Mouse (Mus musculus): ENCODE data around the gene Jmy. TPM values are rescaled to one million over a fixed set of nuclear protein-coding genes. Genes with fewer than 3 reads are reported as not detected.
A peak's percentile ranks its signal among the peaks of the same experiment; 100 is the strongest.

Jmy gene
- polyA plus RNA-seq, 1 experiment from 2014 or later, result 7.5 TPM

DNA sequence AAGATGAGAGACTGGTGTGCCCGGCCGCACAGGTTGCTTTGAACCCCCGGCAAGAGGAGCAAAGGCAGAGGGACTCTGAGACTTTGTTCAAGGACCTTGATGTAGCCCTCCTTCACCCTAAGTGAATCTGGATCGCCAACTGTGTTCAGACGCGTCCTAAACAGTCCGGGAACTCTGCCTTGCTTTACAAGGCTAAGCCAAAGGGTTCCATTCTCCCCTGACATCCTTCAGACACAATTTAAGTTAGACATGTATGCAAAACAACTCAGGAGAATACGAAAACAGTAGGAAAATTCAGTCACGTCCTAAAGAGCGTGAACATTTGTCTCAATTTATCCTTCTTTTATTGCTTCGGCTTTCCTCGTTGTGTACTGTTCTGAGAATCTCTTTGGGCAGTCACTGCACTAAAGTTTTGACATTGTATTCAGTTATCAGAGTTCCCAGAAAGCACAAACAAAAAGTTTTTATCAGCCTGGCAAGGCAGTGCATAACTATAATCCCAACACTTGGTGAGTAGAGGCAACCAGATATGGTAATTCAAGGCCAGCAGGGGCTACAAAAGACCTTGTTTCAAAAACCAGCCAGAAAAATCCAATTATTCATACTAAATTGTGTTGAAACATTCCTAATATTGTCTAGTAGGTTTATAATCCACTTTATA lies 495 bp upstream of the Jmy start:
- peak overlapping the region; percentile 97 for H3K27ac ChIP-seq
- WGBS, result 13% methylated on average over 12 of the region's 12 CpGs
- H3K4me3 ChIP-seq, result peak overlapping the region; percentile 98
- no peaks in the 10 kb centered on the region for H3K36me3 ChIP-seq
- H3K27me3 ChIP-seq, result no peaks in the 10 kb centered on the region
- H3K4me1 ChIP-seq, result peaks cover 9% of the 10 kb centered on the region
- H3K9me3 ChIP-seq, result no peaks in the 10 kb centered on the region
- H3K9ac ChIP-seq, result peak overlapping the region; percentile 98
- ATAC-seq (ENCODE audit: insufficient number of reproducible peaks, insufficient read depth, low FRiP score, low TSS enrichment, low read depth), result no peak
- peak overlapping the region; percentile 87 for H3K4me2 ChIP-seq

DNA sequence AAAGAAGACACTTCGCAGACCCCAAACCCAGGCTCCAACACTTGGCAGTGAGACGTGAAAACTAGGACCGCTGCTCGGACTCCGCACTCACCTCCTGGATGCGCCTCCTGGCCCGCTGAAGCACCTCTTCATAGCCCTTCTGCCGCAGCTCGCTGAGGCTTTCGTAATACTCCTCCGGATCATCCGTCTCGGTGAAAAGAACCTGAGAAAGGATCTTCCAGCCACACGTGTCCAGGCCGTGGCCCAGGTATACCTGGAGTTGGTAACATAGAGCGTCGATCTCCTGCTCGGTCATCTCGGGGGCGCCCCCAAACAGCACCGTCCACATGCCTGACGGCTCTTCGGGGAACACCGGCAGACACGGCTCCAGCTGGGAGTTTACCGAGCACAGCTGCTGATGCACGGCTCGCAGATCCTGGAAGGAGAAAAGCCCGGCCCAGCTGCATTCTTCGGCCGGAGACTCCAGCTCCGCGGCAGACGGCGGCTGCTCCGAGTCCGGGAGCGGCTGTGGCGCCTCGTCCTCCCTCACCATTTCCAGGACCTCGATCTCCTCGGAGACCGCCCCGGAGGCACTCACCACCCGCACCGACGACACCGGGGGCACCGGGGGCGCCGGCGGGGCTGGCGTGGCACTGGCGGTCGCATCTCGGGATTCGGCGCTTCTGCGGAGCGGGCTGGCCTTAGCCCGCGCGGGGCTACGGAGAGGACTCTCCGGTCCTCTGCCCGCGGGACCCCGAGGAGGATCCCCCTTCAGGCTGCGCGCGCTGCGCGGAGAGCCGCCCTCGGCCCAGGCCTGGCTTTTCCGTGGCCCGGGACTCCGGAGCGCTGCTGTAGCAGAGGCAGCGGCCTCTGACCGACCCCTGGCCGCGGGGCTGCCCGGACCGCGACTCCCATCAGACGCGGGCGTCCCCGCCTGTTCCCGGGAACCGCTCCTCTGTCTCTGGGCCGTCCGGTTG lies 1.1 kb downstream of the Jmy start:
- Histone ChIP-seq H3K27ac (peak overlapping the region; percentile 97), H3K9me3 (no peaks in the 10 kb centered on the region), H3K4me2 (peak overlapping the region; percentile 87), H3K27me3 (no peaks in the 10 kb centered on the region), H3K9ac (peak overlapping the region; percentile 98), H3K36me3 (peaks cover 6% of the 10 kb centered on the region), H3K4me3 (peak overlapping the region; percentile 98), H3K4me1 (peaks cover 12% of the 10 kb centered on the region)
- WGBS, result under 1% methylated on average over 94 of the region's 94 CpGs
- ATAC-seq (ENCODE audit: insufficient number of reproducible peaks, insufficient read depth, low FRiP score, low TSS enrichment, low read depth), result 0 out of 2 replicates have a peak, but pooled peaks have one; percentile 39

DNA sequence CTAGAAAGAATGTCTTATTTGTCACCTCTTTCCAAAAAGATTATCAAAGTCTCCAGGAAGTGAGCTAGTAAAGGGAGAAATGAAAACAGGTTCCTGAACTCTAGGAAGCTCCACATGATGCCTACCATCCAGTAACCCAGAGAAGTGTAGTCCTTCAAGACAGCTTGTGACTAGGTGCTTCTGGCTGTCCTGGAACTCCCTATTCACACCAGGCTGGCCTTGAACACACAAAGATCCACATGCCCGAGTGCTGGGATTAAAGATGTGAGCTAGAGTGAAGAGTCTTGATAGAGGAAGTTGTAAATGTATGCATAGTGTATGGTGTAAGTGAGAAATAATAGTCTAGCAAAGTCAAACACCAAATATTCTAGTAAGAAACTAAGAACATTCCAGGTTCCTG lies 2.6 kb downstream of the Jmy start:
- Histone ChIP-seq H3K4me2 (peak overlapping the region; percentile 87), H3K9ac (peak overlapping the region; percentile 56), H3K27ac (no peak overlapping the region), H3K4me1 (peaks cover 12% of the 10 kb centered on the region), H3K27me3 (no peaks in the 10 kb centered on the region), H3K4me3 (peak overlapping the region; percentile 98), H3K9me3 (no peaks in the 10 kb centered on the region), H3K36me3 (peaks cover 9% of the 10 kb centered on the region)
- WGBS, result 32% methylated on average over 1 of the region's 1 CpGs
- no peak for ATAC-seq (ENCODE audit: insufficient number of reproducible peaks, insufficient read depth, low FRiP score, low TSS enrichment, low read depth)

DNA sequence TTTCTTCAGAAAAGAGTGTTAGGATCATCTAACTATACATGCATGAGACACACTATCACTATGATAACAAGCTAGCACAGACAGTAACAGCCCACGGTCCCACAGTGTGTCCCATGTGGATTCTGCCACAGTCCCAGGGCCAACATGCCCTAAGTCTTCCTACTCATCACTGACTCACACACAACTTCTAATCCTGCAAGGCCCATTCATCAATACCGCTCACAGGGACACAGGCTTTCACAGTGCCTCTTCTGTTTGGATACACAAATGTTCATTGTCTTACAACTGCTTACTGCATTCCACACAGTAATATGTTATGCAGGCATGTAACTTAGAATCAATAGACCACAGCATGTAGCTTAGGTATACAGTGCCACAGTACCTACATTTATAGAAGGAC lies 11.1 kb downstream of the Jmy start:
- Histone ChIP-seq H3K9ac (no peak overlapping the region), H3K27ac (no peak overlapping the region), H3K27me3 (no peaks in the 10 kb centered on the region), H3K4me2 (no peak overlapping the region), H3K9me3 (no peaks in the 10 kb centered on the region), H3K36me3 (peaks cover 26% of the 10 kb centered on the region), H3K4me3 (no peak overlapping the region), H3K4me1 (peaks cover 4% of the 10 kb centered on the region; the same call in 1 of the 2 replicates)
- 64% methylated on average over 2 of the region's 2 CpGs for WGBS
- no peak for ATAC-seq (ENCODE audit: insufficient number of reproducible peaks, insufficient read depth, low FRiP score, low TSS enrichment, low read depth)

DNA sequence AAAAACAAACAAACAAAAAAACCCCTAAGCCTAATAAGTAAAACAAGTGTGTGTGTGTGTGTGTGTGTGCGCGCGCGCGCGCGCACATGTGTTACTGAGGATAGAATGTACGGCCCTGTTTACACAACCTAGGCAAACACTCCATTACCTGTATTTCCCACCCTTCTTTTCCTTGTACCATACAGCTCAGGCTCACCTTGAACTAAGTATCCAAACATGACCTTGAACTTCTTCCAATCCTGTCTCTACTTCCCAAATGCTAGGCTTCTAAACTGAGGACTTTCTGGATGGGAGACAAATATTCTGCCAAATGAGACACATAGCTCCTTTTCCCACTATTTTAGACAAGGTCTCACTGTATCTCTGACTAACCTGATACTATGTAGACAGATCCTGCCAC lies 11.9 kb downstream of the Jmy start:
- Histone ChIP-seq H3K9me3 (no peaks in the 10 kb centered on the region), H3K27me3 (no peaks in the 10 kb centered on the region), H3K27ac (no peak overlapping the region), H3K4me2 (no peak overlapping the region), H3K9ac (no peak overlapping the region), H3K36me3 (peaks cover 23% of the 10 kb centered on the region), H3K4me1 (peaks cover 4% of the 10 kb centered on the region; the same call in 1 of the 2 replicates), H3K4me3 (no peak overlapping the region)
- WGBS, result 96% methylated on average over 8 of the region's 8 CpGs
- no peak for ATAC-seq (ENCODE audit: insufficient number of reproducible peaks, insufficient read depth, low FRiP score, low TSS enrichment, low read depth)

DNA sequence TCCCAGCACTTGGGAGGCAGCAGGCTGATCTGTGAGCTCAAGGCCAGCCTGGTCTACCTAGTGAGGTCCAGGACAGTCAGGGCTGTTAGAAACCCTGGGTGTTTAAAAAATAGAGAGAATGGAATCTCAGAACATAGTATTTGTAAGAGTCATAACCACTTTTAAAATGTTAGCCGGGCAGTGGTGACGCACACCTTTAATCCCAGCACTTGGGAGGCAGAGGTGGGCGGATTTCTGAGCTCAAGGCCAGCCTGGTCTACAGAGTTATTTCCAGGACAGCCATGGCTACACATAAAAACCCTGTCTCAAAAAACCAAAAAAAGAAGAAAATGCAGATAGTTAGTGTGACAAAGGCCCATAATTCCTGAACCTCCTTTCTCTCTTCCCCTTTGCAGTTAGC lies 15.3 kb downstream of the Jmy start:
- no peak for ATAC-seq (ENCODE audit: insufficient number of reproducible peaks, insufficient read depth, low FRiP score, low TSS enrichment, low read depth)
- H3K27ac ChIP-seq, result no peak overlapping the region
- H3K27me3 ChIP-seq, result no peaks in the 10 kb centered on the region
- H3K4me3 ChIP-seq, result no peak overlapping the region
- H3K36me3 ChIP-seq, result peaks cover 25% of the 10 kb centered on the region
- H3K9me3 ChIP-seq, result no peaks in the 10 kb centered on the region
- WGBS, result 96% methylated on average over 3 of the region's 3 CpGs
- no peak overlapping the region for H3K4me2 ChIP-seq
- no peak overlapping the region for H3K9ac ChIP-seq
- no peaks in the 10 kb centered on the region; the same call in 1 of the 2 replicates for H3K4me1 ChIP-seq

DNA sequence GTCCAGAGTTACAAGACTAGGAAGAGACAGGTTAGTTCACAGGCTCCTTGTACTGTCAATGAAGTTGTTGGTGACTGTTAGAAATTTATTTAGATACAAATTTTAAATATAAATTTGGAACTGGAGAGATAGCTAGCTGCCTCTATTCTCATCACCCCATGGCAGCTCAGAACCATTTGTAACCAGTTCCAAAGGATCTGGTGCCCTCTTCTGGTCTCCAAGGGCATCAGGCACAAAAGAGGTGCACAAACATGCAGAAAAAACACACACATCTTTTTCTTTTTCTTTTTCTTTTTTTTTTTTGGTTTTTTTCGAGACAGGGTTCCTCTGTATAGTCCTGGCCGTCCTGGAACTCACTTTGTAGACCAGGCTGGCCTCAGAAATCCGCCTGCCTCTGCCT lies 18.5 kb downstream of the Jmy start:
- Histone ChIP-seq H3K4me1 (no peaks in the 10 kb centered on the region), H3K9me3 (no peaks in the 10 kb centered on the region), H3K4me2 (no peak overlapping the region), H3K4me3 (no peak overlapping the region), H3K36me3 (peaks cover 26% of the 10 kb centered on the region), H3K9ac (no peak overlapping the region), H3K27me3 (no peaks in the 10 kb centered on the region), H3K27ac (no peak overlapping the region)
- ATAC-seq (ENCODE audit: insufficient number of reproducible peaks, insufficient read depth, low FRiP score, low TSS enrichment, low read depth), result no peak
- WGBS, result 90% methylated on average over 3 of the region's 3 CpGs

DNA sequence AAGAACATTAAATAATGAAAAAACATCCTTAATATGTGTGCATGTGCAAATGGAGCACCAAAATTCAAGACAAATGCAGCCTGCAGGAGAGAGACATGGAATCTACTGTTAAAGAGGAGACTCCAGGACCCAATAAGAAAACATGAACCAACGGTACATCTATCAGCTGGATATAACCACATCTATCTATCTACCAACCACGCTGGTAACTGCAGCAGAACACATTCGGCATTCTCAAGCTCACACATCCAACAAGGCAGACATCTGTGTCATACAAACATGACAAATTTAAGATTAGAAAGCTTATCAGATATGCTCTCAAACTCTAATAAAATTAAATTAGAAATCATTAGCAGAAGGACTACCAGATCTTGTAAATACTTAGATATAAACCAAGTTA lies 21.3 kb downstream of the Jmy start:
- WGBS, result 86% methylated on average over 3 of the region's 3 CpGs

DNA sequence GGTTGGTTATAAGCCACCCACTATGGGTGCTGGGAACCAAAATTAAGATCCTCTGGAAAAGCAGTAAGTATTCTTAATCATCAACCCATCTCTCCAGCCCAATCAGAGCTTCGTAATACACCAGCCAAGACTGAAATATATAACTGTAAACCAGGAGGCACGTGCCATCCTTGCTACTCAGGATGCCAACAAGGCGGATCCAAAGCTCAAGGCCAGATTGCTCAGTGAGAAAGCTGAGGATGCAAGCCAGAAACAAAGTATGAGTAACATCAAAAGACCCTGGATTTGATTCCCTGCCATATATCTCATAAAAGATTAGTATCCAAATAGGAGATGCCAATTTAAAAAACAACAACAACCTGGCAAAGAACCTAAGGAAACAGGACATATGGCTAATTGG lies 31.3 kb downstream of the Jmy start:
- H3K27me3 ChIP-seq, result no peaks in the 10 kb centered on the region
- no peaks in the 10 kb centered on the region for H3K9me3 ChIP-seq
- WGBS, result 94% methylated on average over 3 of the region's 3 CpGs
- H3K36me3 ChIP-seq, result peaks cover 31% of the 10 kb centered on the region
- no peaks in the 10 kb centered on the region for H3K4me1 ChIP-seq
- ATAC-seq (ENCODE audit: insufficient number of reproducible peaks, insufficient read depth, low FRiP score, low TSS enrichment, low read depth), result no peak
- no peak overlapping the region for H3K9ac ChIP-seq
- no peak overlapping the region for H3K4me2 ChIP-seq
- no peak overlapping the region for H3K27ac ChIP-seq
- H3K4me3 ChIP-seq, result no peak overlapping the region

More for the DNA sequence above, 21.3 kb downstream of the Jmy start:
- no peaks in the 10 kb centered on the region for H3K4me1 ChIP-seq
- peaks cover 21% of the 10 kb centered on the region for H3K36me3 ChIP-seq
- no peaks in the 10 kb centered on the region for H3K27me3 ChIP-seq
- H3K4me3 ChIP-seq, result no peak overlapping the region
- no peak overlapping the region for H3K9ac ChIP-seq
- no peaks in the 10 kb centered on the region for H3K9me3 ChIP-seq
- no peak overlapping the region for H3K4me2 ChIP-seq
- no peak for ATAC-seq (ENCODE audit: insufficient number of reproducible peaks, insufficient read depth, low FRiP score, low TSS enrichment, low read depth)
- no peak overlapping the region for H3K27ac ChIP-seq

DNA sequence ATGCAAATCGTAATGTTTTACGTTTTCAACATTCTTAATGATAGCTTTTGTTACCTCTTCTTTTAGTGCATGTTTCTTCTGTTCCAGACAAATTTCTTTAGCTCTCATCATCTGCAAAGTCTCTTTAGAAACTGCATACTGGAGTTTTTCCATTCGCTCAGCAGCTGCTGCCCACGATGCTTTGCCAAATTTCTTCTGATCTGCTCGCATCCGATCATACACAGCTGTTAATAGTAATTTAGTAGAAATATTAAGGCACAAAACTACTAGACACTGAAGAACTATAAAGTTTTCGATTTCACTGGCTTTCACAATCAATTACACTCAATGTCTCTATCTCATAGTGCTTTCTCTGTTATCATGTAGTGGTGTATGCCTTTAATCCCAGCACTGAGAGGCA lies 40.0 kb downstream of the Jmy start:
- no peak for ATAC-seq (ENCODE audit: insufficient number of reproducible peaks, insufficient read depth, low FRiP score, low TSS enrichment, low read depth)
- Histone ChIP-seq H3K4me2 (no peak overlapping the region), H3K4me3 (no peak overlapping the region), H3K9me3 (no peaks in the 10 kb centered on the region), H3K4me1 (no peaks in the 10 kb centered on the region), H3K9ac (no peak overlapping the region), H3K27me3 (no peaks in the 10 kb centered on the region), H3K27ac (no peak overlapping the region), H3K36me3 (peaks cover 39% of the 10 kb centered on the region)
- WGBS, result 89% methylated on average over 7 of the region's 7 CpGs

DNA sequence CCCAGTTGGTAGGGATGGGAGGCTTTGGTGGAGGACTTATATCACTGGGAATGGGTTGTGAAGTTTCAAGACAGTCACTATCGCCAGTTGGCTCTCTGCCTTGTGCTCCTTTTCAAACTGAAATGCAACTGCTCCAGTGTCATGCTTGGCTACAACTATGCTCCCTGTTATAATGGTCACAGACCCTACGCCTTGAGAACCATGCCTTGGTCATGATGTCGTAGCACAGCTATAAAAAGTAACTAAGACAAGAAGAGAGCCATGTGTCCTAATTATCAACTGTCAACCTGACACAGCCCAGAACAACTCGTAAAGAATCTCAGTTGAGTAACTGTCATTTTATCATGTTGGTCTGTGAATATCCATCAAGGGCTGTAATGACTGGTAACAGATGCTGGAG lies 41.0 kb downstream of the Jmy start:
- no peak for ATAC-seq (ENCODE audit: insufficient number of reproducible peaks, insufficient read depth, low FRiP score, low TSS enrichment, low read depth)
- H3K4me2 ChIP-seq, result no peak overlapping the region
- no peaks in the 10 kb centered on the region for H3K27me3 ChIP-seq
- no peak overlapping the region for H3K4me3 ChIP-seq
- H3K9ac ChIP-seq, result no peak overlapping the region
- no peaks in the 10 kb centered on the region for H3K4me1 ChIP-seq
- peaks cover 38% of the 10 kb centered on the region for H3K36me3 ChIP-seq
- 94% methylated on average over 4 of the region's 4 CpGs for WGBS
- no peak overlapping the region for H3K27ac ChIP-seq
- no peaks in the 10 kb centered on the region for H3K9me3 ChIP-seq

DNA sequence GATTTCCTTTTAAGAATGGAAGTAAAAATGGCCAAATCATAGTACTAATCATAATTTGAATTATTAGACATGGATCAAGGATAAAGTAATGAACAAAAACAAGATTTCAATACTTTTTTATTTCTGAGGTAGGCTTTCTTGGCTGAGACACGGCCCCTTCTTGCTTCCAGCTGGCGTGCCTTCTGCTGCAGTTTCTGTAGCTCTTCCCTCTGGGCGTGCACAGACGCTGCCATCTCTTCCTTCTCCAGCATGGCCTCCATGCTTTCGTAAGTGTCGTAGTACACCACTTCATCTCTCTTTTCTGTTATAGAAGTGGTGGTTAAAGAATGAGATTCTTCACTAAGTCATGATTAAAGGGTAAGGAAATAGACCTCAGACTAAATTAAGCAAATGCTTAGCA lies 46.3 kb downstream of the Jmy start:
- Histone ChIP-seq H3K9ac (no peak overlapping the region), H3K4me3 (no peak overlapping the region), H3K9me3 (no peaks in the 10 kb centered on the region), H3K27ac (no peak overlapping the region), H3K4me1 (no peaks in the 10 kb centered on the region), H3K27me3 (no peaks in the 10 kb centered on the region), H3K4me2 (no peak overlapping the region), H3K36me3 (peaks cover 50% of the 10 kb centered on the region)
- WGBS, result 86% methylated on average over 6 of the region's 6 CpGs
- no peak for ATAC-seq (ENCODE audit: insufficient number of reproducible peaks, insufficient read depth, low FRiP score, low TSS enrichment, low read depth)
